Mouse (Mus musculus) C2C12 (cell line): ENCODE results near the gene Tmprss6. TPM values are rescaled to one million over a fixed set of nuclear protein-coding genes. Genes with fewer than 3 reads are reported as not detected.

Experiments used
- H3K27me3 ChIP-seq: one replicate; pipeline ENCODE4 v1.6.1; 2011; ENCODE audit not compliant: control insufficient read depth, insufficient read depth, insufficient read length
- H3K36me3 ChIP-seq: one replicate; pipeline ENCODE4 v1.6.1; 2011; ENCODE audit not compliant: control insufficient read depth, insufficient read depth
- H3K4me3 ChIP-seq: one replicate; pipeline ENCODE4 v1.5.1; 2011; ENCODE audit warnings: mild to moderate bottlenecking, control low read depth; ENCODE audit not compliant: poor library complexity, insufficient read depth, severe bottlenecking
- H3K79me2 ChIP-seq: one replicate; pipeline ENCODE4 v1.6.1; 2011; ENCODE audit not compliant: control insufficient read depth, insufficient read depth
- H3K79me3 ChIP-seq: one replicate; pipeline ENCODE4 v1.6.1; 2011; ENCODE audit warnings: low read depth, control low read depth
- H3ac ChIP-seq: one replicate; pipeline ENCODE3; 2011; ENCODE audit warnings: low read depth; ENCODE audit not compliant: control insufficient read depth, insufficient read length
- CEBPB ChIP-seq: IDR thresholded peaks from one replicate; pipeline ENCODE4 v1.6.1; 2011; ENCODE audit warnings: low read depth, mild to moderate bottlenecking, control low read depth, moderate library complexity
- CTCF ChIP-seq: IDR thresholded peaks from one replicate; pipeline ENCODE4 v1.5.1; 2011; ENCODE audit not compliant: control insufficient read depth, insufficient read depth, insufficient read length
- FOSL1 ChIP-seq: IDR thresholded peaks from one replicate; pipeline ENCODE4 v1.8.0; 2011; ENCODE audit warnings: mild to moderate bottlenecking, low read length; ENCODE audit not compliant: poor library complexity, insufficient read depth, severe bottlenecking
- MAX ChIP-seq: IDR thresholded peaks from one replicate; pipeline ENCODE4 v1.6.1; 2011; ENCODE audit warnings: mild to moderate bottlenecking, control low read depth
- MYOD1 ChIP-seq: IDR thresholded peaks from one replicate; pipeline ENCODE4 v1.6.1; 2011; ENCODE audit warnings: low read depth; ENCODE audit not compliant: control insufficient read depth, insufficient read length
- MYOG ChIP-seq: IDR thresholded peaks from one replicate; pipeline ENCODE4 v1.6.1; 2011; ENCODE audit not compliant: control insufficient read depth, insufficient read length; ENCODE audit errors: extremely low read depth
- USF1 ChIP-seq: IDR thresholded peaks from one replicate; pipeline ENCODE4 v1.6.1; 2011; ENCODE audit warnings: low read depth, mild to moderate bottlenecking, control low read depth, moderate library complexity
- polyA plus RNA-seq: library from polyadenylated mRNA; unstranded; fragments of >200 nt; fragmentation: generic; extraction: Trizol; gene quantifications from one replicate; pipeline ENCODE4 v1.2.1, GENCODE M21; 2012; ENCODE audit warnings: missing spikeins

Gene Tmprss6
- polyA plus RNA-seq, 1 experiment, result 0.06 TPM

GRCm38 (mm10) chr15:78504013-78504412, 35.6 kb upstream of the Tmprss6 start:
- Histone ChIP-seq H3K79me2 (no peaks in the 10 kb centered on the region), H3ac (no peak overlapping the region), H3K4me3 (no peak overlapping the region), H3K36me3 (no peaks in the 10 kb centered on the region), H3K79me3 (no peaks in the 10 kb centered on the region), H3K27me3 (peaks cover 32% of the 10 kb centered on the region)
- no peak for TF ChIP-seq MYOG
- no peak for TF ChIP-seq CTCF
- no peak for TF ChIP-seq USF1
- no peak for TF ChIP-seq CEBPB
- TF ChIP-seq MYOD1, result no peak
- no peak for TF ChIP-seq MAX
- no peak for TF ChIP-seq FOSL1

- no peak overlapping the region for H3K4me3 ChIP-seq
- peaks cover 35% of the 10 kb centered on the region for H3K27me3 ChIP-seq
- no peaks in the 10 kb centered on the region for H3K36me3 ChIP-seq
- TF ChIP-seq MAX (no peak), MYOD1 (no peak), MYOG (no peak), CEBPB (no peak), CTCF (no peak), FOSL1 (no peak), USF1 (no peak)
- no peak overlapping the region for H3ac ChIP-seq
- no peaks in the 10 kb centered on the region for H3K79me2 ChIP-seq
- H3K79me3 ChIP-seq, result no peaks in the 10 kb centered on the region
Observed at GRCm38 (mm10) chr15:78502437-78503132, 34.2 kb upstream of the Tmprss6 start.

- Histone ChIP-seq H3K27me3 (peaks cover 9% of the 10 kb centered on the region), H3ac (no peak within 1 kb of the TSS), H3K4me3 (no peak within 1 kb of the TSS), H3K79me2 (no peaks in the 10 kb centered on the region), H3K36me3 (no peaks in the 10 kb centered on the region), H3K79me3 (no peaks in the 10 kb centered on the region)
- TF ChIP-seq MYOD1 (no peak), FOSL1 (no peak), USF1 (no peak)
Observed at GRCm38 (mm10) chr15:78494968-78495406, 26.6 kb upstream of the Tmprss6 start, which contains the start of gene Il2rb. Il2rb (minus strand) TSS chr15:78495271.

GRCm38 (mm10) chr15:78493401-78494010, 25.1 kb upstream of the Tmprss6 start:
- H3K36me3 ChIP-seq, result no peaks in the 10 kb centered on the region
- H3K4me3 ChIP-seq, result no peak overlapping the region
- TF ChIP-seq MYOD1, result no peak
- H3K79me2 ChIP-seq, result no peaks in the 10 kb centered on the region
- no peaks in the 10 kb centered on the region for H3K79me3 ChIP-seq
- H3ac ChIP-seq, result no peak overlapping the region
- peaks cover 4% of the 10 kb centered on the region for H3K27me3 ChIP-seq

GRCm38 (mm10) chr15:78491301-78491700, 22.9 kb upstream of the Tmprss6 start:
- Histone ChIP-seq H3ac (no peak overlapping the region), H3K79me3 (no peaks in the 10 kb centered on the region), H3K27me3 (peaks cover 13% of the 10 kb centered on the region), H3K36me3 (no peaks in the 10 kb centered on the region), H3K79me2 (no peaks in the 10 kb centered on the region), H3K4me3 (no peak overlapping the region)
- no peak for TF ChIP-seq CTCF
- TF ChIP-seq CEBPB, result no peak
- TF ChIP-seq MAX, result no peak
- TF ChIP-seq FOSL1, result no peak
- no peak for TF ChIP-seq MYOD1
- TF ChIP-seq MYOG, result no peak
- TF ChIP-seq USF1, result no peak

GRCm38 (mm10) chr15:78489906-78490305, 21.5 kb upstream of the Tmprss6 start:
- H3K27me3 ChIP-seq, result peaks cover 27% of the 10 kb centered on the region
- H3ac ChIP-seq, result no peak overlapping the region
- H3K4me3 ChIP-seq, result no peak overlapping the region
- no peak for TF ChIP-seq CTCF
- TF ChIP-seq MYOG, result no peak
- no peak for TF ChIP-seq MAX
- no peak for TF ChIP-seq CEBPB
- TF ChIP-seq USF1, result no peak
- TF ChIP-seq FOSL1, result no peak
- TF ChIP-seq MYOD1, result no peak
- H3K36me3 ChIP-seq, result no peaks in the 10 kb centered on the region
- H3K79me2 ChIP-seq, result no peaks in the 10 kb centered on the region
- H3K79me3 ChIP-seq, result no peaks in the 10 kb centered on the region
